Mouse (Mus musculus) CH12.LX (cell line): ENCODE data around the gene Rapgef4. TPM values are rescaled to one million over a fixed set of nuclear protein-coding genes. Genes with fewer than 3 reads are reported as not detected.
A peak's percentile ranks its signal among the peaks of the same experiment; 100 is the strongest.

Experiments used
- DNase-seq: peaks from one replicate; pipeline ENCODE4 v3.0.0-alpha.2; 2013; ENCODE audit errors: extremely low read depth
- H3K27ac ChIP-seq: 2 replicates; pipeline ENCODE4 v1.5.1; 2012; ENCODE audit warnings: low read depth, mild to moderate bottlenecking, control low read depth, moderate library complexity; ENCODE audit not compliant: insufficient read depth
- H3K27me3 ChIP-seq: replicated peaks from 2 replicates; pipeline ENCODE3; 2012; ENCODE audit warnings: inconsistent platforms
- H3K36me3 ChIP-seq, 2 experiments: replicated peaks in 1 of 2; 2 replicates each; pipeline versions ENCODE3 to v1.6.1; 2012; ENCODE audit warnings: inconsistent platforms in 1 of 2, low read length in 1 of 2, mild to moderate bottlenecking in 1 of 2, mixed read lengths in 1 of 2, moderate library complexity in 1 of 2; ENCODE audit not compliant: control insufficient read depth in 1 of 2, insufficient read depth in 1 of 2
- H3K4me1 ChIP-seq, 2 experiments: 2 replicates each; pipeline ENCODE4 v1.6.1; 2012; ENCODE audit warnings: inconsistent platforms in 1 of 2, moderate library complexity in 1 of 2; ENCODE audit not compliant: insufficient read depth in 2 of 2, control insufficient read depth in 1 of 2
- H3K4me2 ChIP-seq: 2 replicates; pipeline ENCODE4 v1.6.1; 2012; ENCODE audit warnings: low read depth, mild to moderate bottlenecking, control low read depth; ENCODE audit not compliant: poor library complexity, insufficient read depth, severe bottlenecking
- H3K4me3 ChIP-seq, 3 experiments: fragments of 150-350 bp in 1 of 3; sonication (generic) in 1 of 3; replicated peaks in 1 of 3; 2 replicates each; pipeline versions ENCODE3 to v1.5.1; 2011 to 2012; ENCODE audit warnings: low read depth in 2 of 3, low read length in 2 of 3, mild to moderate bottlenecking in 2 of 3, moderate library complexity in 2 of 3, control low read depth in 1 of 3, improper control_type of control experiment in 1 of 3, inconsistent platforms in 1 of 3, mixed read lengths in 1 of 3; ENCODE audit not compliant: poor library complexity in 1 of 3
- H3K79me2 ChIP-seq: replicated peaks from 2 replicates; pipeline ENCODE4 v1.6.1; 2012; ENCODE audit warnings: mild to moderate bottlenecking, moderate library complexity; ENCODE audit not compliant: control insufficient read depth, poor library complexity, insufficient read depth, severe bottlenecking; ENCODE audit errors: extremely low read depth
- H3K9ac ChIP-seq: 2 replicates; pipeline ENCODE4 v1.6.1; 2012; ENCODE audit warnings: low read depth, mild to moderate bottlenecking, control low read depth, moderate library complexity; ENCODE audit not compliant: insufficient read depth
- H3K9me3 ChIP-seq: replicated peaks from 2 replicates; pipeline ENCODE3; 2012; ENCODE audit warnings: low read length, inconsistent platforms, mixed read lengths
- CTCF ChIP-seq, 2 experiments: IDR thresholded peaks in 1 of 2; conservative IDR thresholded peaks in 1 of 2; 2 replicates each; pipeline ENCODE4 v1.5.1; 2011 to 2012; ENCODE audit warnings: low read depth in 2 of 2, low read length in 2 of 2, improper control_type of control experiment in 1 of 2, inconsistent platforms in 1 of 2, mild to moderate bottlenecking in 1 of 2, moderate library complexity in 1 of 2
- E2F4 ChIP-seq: IDR thresholded peaks from 2 replicates; pipeline ENCODE4 v1.6.1; 2011; ENCODE audit warnings: low read depth, low read length, improper control_type of control experiment; ENCODE audit not compliant: insufficient replicate concordance
- EP300 ChIP-seq: IDR thresholded peaks from 2 replicates; pipeline ENCODE4 v1.6.1; 2011; ENCODE audit warnings: low read length, improper control_type of control experiment
- IRF4 ChIP-seq: IDR thresholded peaks from 2 replicates; pipeline ENCODE4 v1.6.1; 2014; ENCODE audit warnings: low read depth, mild to moderate bottlenecking, inconsistent platforms, low read length, improper control_type of control experiment
- JUN ChIP-seq: IDR thresholded peaks from 2 replicates; pipeline ENCODE4 v1.6.1; 2011; ENCODE audit warnings: low read depth, mild to moderate bottlenecking, low read length, improper control_type of control experiment, moderate library complexity; ENCODE audit not compliant: insufficient read depth
- KAT2A ChIP-seq: IDR thresholded peaks from 2 replicates; pipeline ENCODE4 v1.6.1; 2012; ENCODE audit warnings: low read length, improper control_type of control experiment, inconsistent platforms; ENCODE audit not compliant: insufficient replicate concordance
- MAFK ChIP-seq: IDR thresholded peaks from 2 replicates; pipeline ENCODE4 v1.6.1; 2011; ENCODE audit warnings: low read length, improper control_type of control experiment; ENCODE audit not compliant: insufficient replicate concordance
- MAX ChIP-seq: IDR thresholded peaks from 2 replicates; pipeline ENCODE4 v1.6.1; 2011; ENCODE audit warnings: low read length, improper control_type of control experiment
- NRF1 ChIP-seq: IDR thresholded peaks from 2 replicates; pipeline ENCODE4 v1.6.1; 2014; ENCODE audit warnings: low read depth, mild to moderate bottlenecking, inconsistent platforms, low read length, improper control_type of control experiment, moderate library complexity
- POLR2A ChIP-seq: IDR thresholded peaks from 2 replicates; pipeline ENCODE4 v1.6.1; 2011; ENCODE audit warnings: low read depth, mild to moderate bottlenecking, improper control_type of control experiment, low read length
- POLR2AphosphoS2 ChIP-seq: IDR thresholded peaks from 2 replicates; pipeline ENCODE4 v1.6.1; 2011; ENCODE audit warnings: low read depth, low read length, improper control_type of control experiment
- RAD21 ChIP-seq: IDR thresholded peaks from 2 replicates; pipeline ENCODE4 v1.6.1; 2011; ENCODE audit warnings: low read depth, mild to moderate bottlenecking, low read length, improper control_type of control experiment, moderate library complexity
- SIN3A ChIP-seq: IDR thresholded peaks from 2 replicates; pipeline ENCODE4 v1.6.1; 2012; ENCODE audit warnings: low read length, improper control_type of control experiment, inconsistent platforms
- SMC3 ChIP-seq: IDR thresholded peaks from 2 replicates; pipeline ENCODE4 v1.6.1; 2011; ENCODE audit warnings: low read depth, low read length, improper control_type of control experiment
- ZC3H11A ChIP-seq: IDR thresholded peaks from 2 replicates; pipeline ENCODE4 v1.6.1; 2012; ENCODE audit warnings: low read depth, mild to moderate bottlenecking, inconsistent platforms, low read length, improper control_type of control experiment
- ZKSCAN1 ChIP-seq: IDR thresholded peaks from 2 replicates; pipeline ENCODE4 v1.6.1; 2012; ENCODE audit warnings: low read depth, inconsistent platforms, low read length, improper control_type of control experiment, borderline replicate concordance
- ZNF384 ChIP-seq: IDR thresholded peaks from 2 replicates; pipeline ENCODE4 v1.6.1; 2012; ENCODE audit warnings: low read depth, low read length, improper control_type of control experiment, inconsistent platforms
- dilution Hi-C: fragments of 300-500 bp; cut with MboI; formaldehyde crosslinking; loops from 2 replicates; pipeline ENCODE4 v1.14.3; 2020; ENCODE audit warnings: low sequenced_read_pairs; ENCODE audit not compliant: extremely low pct_unique_long_range_greater_than_20kb, extremely low pct_ligation_motif_present
- in situ Hi-C: fragments of 300-500 bp; cut with MboI; formaldehyde crosslinking; loops from 3 replicates; pipeline ENCODE4 v1.14.3; 2019; ENCODE audit warnings: low sequenced_read_pairs, low pct_ligation_motif_present, low pct_unique_long_range_greater_than_20kb, mixed read lengths
- polyA plus RNA-seq: library from polyadenylated mRNA; unstranded; fragments of >175 nt; gene quantifications from 2 replicates; pipeline ENCODE4 v1.2.1, GENCODE M21; 2012; ENCODE audit warnings: low read depth; ENCODE audit not compliant: insufficient read length
- total RNA-seq, 2 experiments: library from RNA; depleted of rRNA; stranded (reverse); fragments of 300-350 nt in 1 of 2; fragments of >200 nt in 1 of 2; gene quantifications; 2 replicates each; pipeline ENCODE4 v1.2.3; 2012 to 2014

Rapgef4 gene
- total and polyA plus RNA-seq, 3 experiments = 0.12 to 0.13 TPM; not detected in 1

- no peak overlapping the region for H3K9ac ChIP-seq
- no peak for TF ChIP-seq MAX
- no peak for TF ChIP-seq ZKSCAN1
- no peak for TF ChIP-seq SIN3A
- no peak for TF ChIP-seq E2F4
- TF ChIP-seq, all 38 proteins: peak for 0
- H3K36me3 ChIP-seq = peaks cover 0 to 20% of the 10 kb centered on the region in 2 experiments
- H3K4me2 ChIP-seq = no peak overlapping the region
- H3K27ac ChIP-seq = no peak overlapping the region
- DNase-seq = no peak
- dilution Hi-C loops (no loop called here), in situ Hi-C loops (no loop called here)
- no peaks in the 10 kb centered on the region for H3K9me3 ChIP-seq
- no peaks in the 10 kb centered on the region for H3K4me1 ChIP-seq
- no peaks in the 10 kb centered on the region for H3K79me2 ChIP-seq
- H3K4me3 ChIP-seq = no peak overlapping the region
- H3K27me3 ChIP-seq = no peaks in the 10 kb centered on the region
Observed at GRCm38 (mm10) chr2:72296984-72297715, 316.1 kb downstream of the Rapgef4 start.

- no peak overlapping the region for H3K9ac ChIP-seq
- H3K79me2 ChIP-seq = no peaks in the 10 kb centered on the region
- H3K27me3 ChIP-seq = no peaks in the 10 kb centered on the region
- H3K36me3 ChIP-seq = peaks cover 0 to 20% of the 10 kb centered on the region in 2 experiments
- no peak overlapping the region for H3K4me3 ChIP-seq
- dilution Hi-C loops = no loop called here
- H3K4me2 ChIP-seq = no peak overlapping the region
- no peak overlapping the region for H3K27ac ChIP-seq
- no peaks in the 10 kb centered on the region for H3K4me1 ChIP-seq
- H3K9me3 ChIP-seq = no peaks in the 10 kb centered on the region
- TF ChIP-seq POLR2A (no peak), JUN (no peak), KAT2A (no peak), ZNF384 (no peak), NRF1 (no peak), RAD21 (no peak), ZKSCAN1 (no peak), IRF4 (no peak)
- in situ Hi-C loops = no loop called here
- no peak for DNase-seq
Observed at GRCm38 (mm10) chr2:72297716-72298082, 316.7 kb downstream of the Rapgef4 start.

GRCm38 (mm10) chr2:72298406-72298805, 317.4 kb downstream of the Rapgef4 start:
- Histone ChIP-seq H3K27ac (no peak overlapping the region), H3K4me3 (no peak overlapping the region), H3K27me3 (no peaks in the 10 kb centered on the region), H3K9ac (no peak overlapping the region), H3K79me2 (no peaks in the 10 kb centered on the region), H3K4me2 (no peak overlapping the region), H3K36me3 (peaks cover 0 to 24% of the 10 kb centered on the region in 2 experiments), H3K4me1 (no peaks in the 10 kb centered on the region), H3K9me3 (no peaks in the 10 kb centered on the region)
- dilution Hi-C loops (no loop called here), in situ Hi-C loops (no loop called here)
- TF ChIP-seq RAD21 = peak; percentile 63
- no peak for TF ChIP-seq EP300
- no peak for TF ChIP-seq MAFK
- no peak for TF ChIP-seq POLR2AphosphoS2
- TF ChIP-seq ZC3H11A = no peak
- peak; percentile 69 for TF ChIP-seq SMC3
- peak; percentile 79 to 83 for TF ChIP-seq CTCF (conservative IDR thresholded peaks at IDR 0.05 in 1 of 2, IDR thresholded peaks at IDR 0.05 in 1 of 2; ENCODE audit: low read depth in 2 of 2, low read length in 2 of 2)
- DNase-seq = peak; percentile 40
